Mouse (Mus musculus) heart, embryonic 13.5 days (tissue): ENCODE measurements around the gene Srpx. TPM values are rescaled to one million over a fixed set of nuclear protein-coding genes. Genes with fewer than 3 reads are reported as not detected.

Experiments used
- ATAC-seq: fragments of 200-750 bp; cut with Nextera tagmentation; 2 replicates; pipeline ENCODE4 v1.8.0; 2017; ENCODE audit warnings: moderate TSS enrichment; ENCODE audit not compliant: insufficient number of reproducible peaks, low FRiP score, low TSS enrichment; ENCODE audit errors: extremely low read depth
- H3K27ac ChIP-seq: fragments of 300-500 bp; sonication (generic); replicated peaks from 2 replicates; pipeline ENCODE4 v1.5.1; 2015; ENCODE audit warnings: moderate library complexity, mild to moderate bottlenecking, inconsistent platforms
- H3K27me3 ChIP-seq: fragments of 300-500 bp; sonication (generic); replicated peaks from 2 replicates; pipeline ENCODE4 v1.6.1; 2015; ENCODE audit warnings: mild to moderate bottlenecking, inconsistent platforms
- H3K36me3 ChIP-seq: fragments of 300-500 bp; sonication (generic); 2 replicates; pipeline ENCODE4 v1.6.1; 2015; ENCODE audit warnings: mild to moderate bottlenecking, inconsistent platforms
- H3K4me1 ChIP-seq: fragments of 300-500 bp; sonication (generic); 2 replicates; pipeline ENCODE4 v1.6.1; 2015; ENCODE audit warnings: inconsistent platforms
- H3K4me2 ChIP-seq: fragments of 300-500 bp; sonication (generic); 2 replicates; pipeline ENCODE4 v1.6.1; 2015; ENCODE audit warnings: inconsistent platforms, mild to moderate bottlenecking, moderate library complexity
- H3K4me3 ChIP-seq: fragments of 300-500 bp; sonication (generic); 2 replicates; pipeline ENCODE4 v1.5.1; 2015; ENCODE audit warnings: moderate library complexity, mild to moderate bottlenecking, inconsistent platforms
- H3K9ac ChIP-seq: fragments of 300-500 bp; sonication (generic); 2 replicates; pipeline ENCODE4 v1.6.1; 2015; ENCODE audit warnings: inconsistent platforms, mild to moderate bottlenecking, moderate library complexity
- H3K9me3 ChIP-seq: fragments of 300-500 bp; sonication (generic); 2 replicates; pipeline ENCODE4 v1.6.1; 2016; ENCODE audit warnings: inconsistent platforms
- WGBS: fragments of 180-500 bp; shearing (Covaris S2); methylation state at CpG from one replicate; pipeline ENCODE4 v1.1.7; 2015; ENCODE audit warnings: mixed read lengths; 5-methylcytosine and 5-hydroxymethylcytosine counted together
- polyA plus RNA-seq: library from polyadenylated mRNA; unstranded; fragments of >200 nt; fragmentation: Nextera tagmentation; extraction: Ambion mirVana; gene quantifications from 2 replicates; pipeline ENCODE4 v1.2.1, GENCODE M21; 2015

The Srpx gene
- polyA plus RNA-seq: 6.8 and 7.3 TPM in 2 replicates

- Histone ChIP-seq H3K27ac (no peak within 1 kb of the TSS), H3K4me1 (no peaks in the 10 kb centered on the region), H3K36me3 (no peaks in the 10 kb centered on the region), H3K4me2 (peak within 1 kb of the TSS; percentile 73), H3K4me3 (peak within 1 kb of the TSS; percentile 49), H3K9ac (peak within 1 kb of the TSS; percentile 67), H3K27me3 (peaks cover 15% of the 10 kb centered on the region), H3K9me3 (no peaks in the 10 kb centered on the region)
- 9% methylated on average over 19 of the region's 19 CpGs for WGBS
- no peak; the same call in 1 of the 2 replicates for ATAC-seq
These were observed at the start of gene Srpx for GRCm38 (mm10) chrX:10117065-10117719. Srpx (minus strand) TSS chrX:10117709.

DNA sequence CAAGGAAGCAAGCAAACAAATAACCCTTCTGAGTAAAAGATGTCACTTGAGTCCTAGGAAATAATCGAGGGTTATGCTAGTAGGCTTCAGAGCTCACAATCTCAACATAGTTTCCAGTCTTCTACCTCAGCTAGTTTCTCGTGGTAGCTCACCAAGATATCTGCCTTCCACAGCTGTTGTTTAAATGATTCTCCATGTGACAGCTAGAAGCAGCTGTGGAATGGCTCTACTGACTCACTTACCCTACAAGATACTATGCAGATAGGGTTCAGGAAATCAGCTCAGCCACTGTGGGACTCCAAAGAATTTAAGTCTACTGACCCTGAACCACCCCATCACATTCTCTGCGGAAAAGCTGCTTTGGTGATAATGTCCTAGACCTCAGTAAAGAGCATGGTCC lies 34.9 kb upstream of the Srpx start:
- H3K9me3 ChIP-seq: no peaks in the 10 kb centered on the region
- no peaks in the 10 kb centered on the region for H3K4me1 ChIP-seq
- no peak overlapping the region for H3K4me2 ChIP-seq
- no peak for ATAC-seq
- no peak overlapping the region for H3K9ac ChIP-seq
- WGBS: 57% methylated on average over 3 of the region's 3 CpGs
- H3K27me3 ChIP-seq: no peaks in the 10 kb centered on the region
- H3K4me3 ChIP-seq: no peak overlapping the region
- no peaks in the 10 kb centered on the region for H3K36me3 ChIP-seq
- H3K27ac ChIP-seq: no peak overlapping the region

- WGBS: 55% methylated on average over 3 of the region's 3 CpGs
- H3K9ac ChIP-seq: no peak overlapping the region
- no peak for ATAC-seq
- no peak overlapping the region for H3K4me3 ChIP-seq
- H3K4me2 ChIP-seq: no peak overlapping the region
- no peaks in the 10 kb centered on the region for H3K9me3 ChIP-seq
- H3K4me1 ChIP-seq: no peaks in the 10 kb centered on the region
- H3K27me3 ChIP-seq: peaks cover 15% of the 10 kb centered on the region
- no peak overlapping the region for H3K27ac ChIP-seq
- H3K36me3 ChIP-seq: no peaks in the 10 kb centered on the region
These were observed 1.7 kb downstream of the Srpx start for GRCm38 (mm10) chrX:10115780-10116179.

- Histone ChIP-seq H3K27ac (no peak overlapping the region), H3K27me3 (0 out of 2 replicates have a peak, but pooled peaks cover 8% of the 10 kb centered on the region), H3K9me3 (no peaks in the 10 kb centered on the region), H3K9ac (no peak overlapping the region), H3K4me2 (no peak overlapping the region), H3K36me3 (no peaks in the 10 kb centered on the region), H3K4me1 (no peaks in the 10 kb centered on the region), H3K4me3 (no peak overlapping the region)
- WGBS: 57% methylated on average over 1 of the region's 1 CpGs
- ATAC-seq: no peak
These were observed 6.8 kb downstream of the Srpx start for GRCm38 (mm10) chrX:10110736-10111135.

GRCm38 (mm10) chrX:10108558-10108957 lies 9.0 kb downstream of the Srpx start:
- Histone ChIP-seq H3K27ac (no peak overlapping the region), H3K4me2 (no peak overlapping the region), H3K4me3 (no peak overlapping the region), H3K36me3 (no peaks in the 10 kb centered on the region), H3K27me3 (no peaks in the 10 kb centered on the region), H3K9ac (no peak overlapping the region), H3K4me1 (no peaks in the 10 kb centered on the region), H3K9me3 (no peaks in the 10 kb centered on the region)
- 54% methylated on average over 4 of the region's 4 CpGs for WGBS
- ATAC-seq: no peak

DNA sequence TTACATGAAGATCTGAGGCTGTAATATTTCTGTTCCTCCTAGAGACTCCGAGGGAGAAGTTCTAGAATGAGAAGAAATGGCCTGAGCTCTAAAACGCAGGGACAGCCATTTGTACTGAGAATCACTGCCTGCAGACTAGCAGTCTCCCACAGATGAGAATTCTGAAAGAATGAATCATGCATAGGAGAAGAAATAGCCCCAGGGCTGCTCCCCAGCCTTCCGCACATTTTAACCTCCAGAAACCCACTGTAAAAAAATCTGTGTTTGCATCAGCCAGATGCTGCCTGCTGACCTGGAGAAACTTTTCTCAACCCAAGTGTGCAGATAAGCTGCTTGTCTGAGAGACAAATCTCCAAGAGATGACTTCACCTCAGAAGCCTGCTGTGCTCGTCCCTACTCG lies 12.0 kb downstream of the Srpx start:
- H3K9ac ChIP-seq: no peak overlapping the region
- no peaks in the 10 kb centered on the region for H3K27me3 ChIP-seq
- no peaks in the 10 kb centered on the region for H3K4me1 ChIP-seq
- 53% methylated on average over 5 of the region's 5 CpGs for WGBS
- H3K4me3 ChIP-seq: no peak overlapping the region
- H3K36me3 ChIP-seq: no peaks in the 10 kb centered on the region
- H3K9me3 ChIP-seq: no peaks in the 10 kb centered on the region
- no peak overlapping the region for H3K4me2 ChIP-seq
- no peak for ATAC-seq
- H3K27ac ChIP-seq: no peak overlapping the region

DNA sequence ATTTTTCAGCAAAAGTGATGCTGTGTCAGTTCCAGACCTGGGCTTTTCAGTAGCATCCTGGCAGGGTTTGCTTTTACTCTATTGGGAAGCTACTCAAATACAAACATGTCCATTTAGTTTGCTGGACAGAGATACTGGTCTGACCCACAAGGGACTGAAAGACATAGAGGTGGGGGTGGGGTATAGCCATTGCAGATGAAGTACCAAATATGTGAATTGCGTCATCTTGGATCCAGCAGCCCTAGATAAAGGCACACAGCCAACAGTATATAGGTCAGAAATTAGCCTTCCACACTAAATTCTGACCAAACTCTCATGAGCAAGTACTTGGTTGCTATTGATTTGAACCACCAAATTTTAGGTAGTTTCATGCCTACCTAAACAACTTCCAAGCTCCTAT lies 14.8 kb downstream of the Srpx start:
- no peaks in the 10 kb centered on the region for H3K27me3 ChIP-seq
- no peak overlapping the region for H3K4me2 ChIP-seq
- 57% methylated on average over 1 of the region's 1 CpGs for WGBS
- ATAC-seq: no peak
- no peaks in the 10 kb centered on the region for H3K4me1 ChIP-seq
- H3K36me3 ChIP-seq: no peaks in the 10 kb centered on the region
- H3K9ac ChIP-seq: no peak overlapping the region
- H3K27ac ChIP-seq: no peak overlapping the region
- no peak overlapping the region for H3K4me3 ChIP-seq
- no peaks in the 10 kb centered on the region for H3K9me3 ChIP-seq

GRCm38 (mm10) chrX:10095797-10096196 lies 21.7 kb downstream of the Srpx start:
- no peak overlapping the region for H3K27ac ChIP-seq
- H3K9ac ChIP-seq: no peak overlapping the region
- no peak overlapping the region for H3K4me3 ChIP-seq
- ATAC-seq: no peak
- no peaks in the 10 kb centered on the region for H3K27me3 ChIP-seq
- no peaks in the 10 kb centered on the region for H3K4me1 ChIP-seq
- no peaks in the 10 kb centered on the region for H3K36me3 ChIP-seq
- no peaks in the 10 kb centered on the region for H3K9me3 ChIP-seq
- WGBS: 66% methylated on average over 3 of the region's 3 CpGs
- no peak overlapping the region for H3K4me2 ChIP-seq

DNA sequence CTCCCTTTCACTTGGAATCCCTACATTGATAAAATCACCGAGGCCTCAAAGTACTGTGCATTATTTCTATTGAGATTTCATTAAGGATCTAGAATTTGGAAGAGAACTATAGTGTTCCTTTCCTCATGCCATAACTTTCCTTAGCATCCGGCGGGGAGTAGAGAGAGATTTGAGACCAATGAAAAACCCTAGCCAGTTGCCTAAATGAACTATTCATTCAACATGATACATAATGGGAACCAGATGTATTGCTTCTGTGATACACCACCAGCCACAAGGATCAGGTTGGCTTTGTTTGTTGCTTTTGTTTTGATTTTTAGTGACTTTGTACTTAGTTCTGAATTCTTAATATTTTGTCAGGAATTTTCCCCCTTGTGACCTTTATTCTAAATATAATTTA lies 37.1 kb downstream of the Srpx start:
- H3K27ac ChIP-seq: no peak overlapping the region
- H3K9ac ChIP-seq: no peak overlapping the region
- 71% methylated on average over 3 of the region's 3 CpGs for WGBS
- ATAC-seq: no peak
- no peaks in the 10 kb centered on the region for H3K27me3 ChIP-seq
- no peak overlapping the region for H3K4me3 ChIP-seq
- H3K4me2 ChIP-seq: no peak overlapping the region
- no peaks in the 10 kb centered on the region for H3K4me1 ChIP-seq
- no peaks in the 10 kb centered on the region for H3K9me3 ChIP-seq
- H3K36me3 ChIP-seq: no peaks in the 10 kb centered on the region

GRCm38 (mm10) chrX:10079981-10080380 lies 37.5 kb downstream of the Srpx start:
- no peak for ATAC-seq
- Histone ChIP-seq H3K27me3 (no peaks in the 10 kb centered on the region), H3K4me2 (no peak overlapping the region), H3K4me1 (no peaks in the 10 kb centered on the region), H3K4me3 (no peak overlapping the region), H3K9me3 (no peaks in the 10 kb centered on the region), H3K9ac (no peak overlapping the region), H3K27ac (no peak overlapping the region), H3K36me3 (no peaks in the 10 kb centered on the region)
- WGBS: 76% methylated on average over 1 of the region's 1 CpGs

- Histone ChIP-seq H3K4me3 (no peak overlapping the region), H3K27me3 (no peaks in the 10 kb centered on the region), H3K9me3 (no peaks in the 10 kb centered on the region), H3K9ac (no peak overlapping the region), H3K27ac (no peak overlapping the region), H3K36me3 (no peaks in the 10 kb centered on the region), H3K4me2 (no peak overlapping the region), H3K4me1 (no peaks in the 10 kb centered on the region)
- WGBS: 64% methylated on average over 3 of the region's 3 CpGs
- no peak for ATAC-seq
These were observed 43.5 kb downstream of the Srpx start for GRCm38 (mm10) chrX:10073966-10074365.

GRCm38 (mm10) chrX:10071529-10071928 lies 46.0 kb downstream of the Srpx start:
- no peak overlapping the region for H3K4me2 ChIP-seq
- no peaks in the 10 kb centered on the region for H3K36me3 ChIP-seq
- no peaks in the 10 kb centered on the region for H3K4me1 ChIP-seq
- WGBS: 65% methylated on average over 2 of the region's 2 CpGs
- H3K9ac ChIP-seq: no peak overlapping the region
- H3K4me3 ChIP-seq: no peak overlapping the region
- H3K9me3 ChIP-seq: no peaks in the 10 kb centered on the region
- no peaks in the 10 kb centered on the region for H3K27me3 ChIP-seq
- ATAC-seq: no peak
- H3K27ac ChIP-seq: no peak overlapping the region
